In genomic region chr12:28750876-28751275, GRCm38 (mm10) we compare ENCODE assay signal across 8 mouse cellular contexts. TPM values are rescaled to one million over a fixed set of nuclear protein-coding genes. Genes with fewer than 3 reads are reported as not detected.
A peak's percentile ranks its signal among the peaks of the same experiment; 100 is the strongest.
DNase-seq lines count a peak whose midpoint lies in the region; ATAC-seq and TF ChIP-seq lines count a peak whose summit lies in the region.

No protein-coding gene starts in this region.

- H3K4me1 ChIP-seq in heart, embryonic 11.5 days (ENCODE audit: control insufficient read depth, insufficient read depth, low read length), result 0 out of 2 replicates have a peak, but pooled peaks cover 7% of the 10 kb centered on the region
- peaks cover 6% of the 10 kb centered on the region for H3K4me1 ChIP-seq in testis, adult 2 months (ENCODE audit: control insufficient read depth, insufficient read depth, low read length)
- peaks cover 17 to 28% of the 10 kb centered on the region in 2 experiments for H3K4me1 ChIP-seq in liver, embryonic 14.5 days (replicated peaks; ENCODE audit: control insufficient read depth in 2 of 2, insufficient read depth in 2 of 2, low read length in 1 of 2)

- H3K27ac ChIP-seq in heart, embryonic 11.5 days (ENCODE audit: low read depth, low read length), result no peak overlapping the region
- no peak overlapping the region; the same call in none of the 2 replicates for H3K27ac ChIP-seq in testis, adult 2 months (ENCODE audit: control insufficient read depth, insufficient read depth, low read depth, low read length)
- peak overlapping the region; percentile 72 for H3K27ac ChIP-seq in liver, embryonic 14.5 days

- no peaks in the 10 kb centered on the region for H3K9me3 ChIP-seq in heart, embryonic 11.5 days (replicated peaks; ENCODE audit: control insufficient read depth, low read length)
- H3K9me3 ChIP-seq in liver, embryonic 14.5 days (ENCODE audit: control insufficient read depth, low read length), result no peaks in the 10 kb centered on the region

- no peak for TF ChIP-seq EP300 in liver, embryonic 14.5 days (IDR thresholded peaks at IDR 0.05; ENCODE audit: low read depth)

- no peak for ATAC-seq in heart, embryonic 11.5 days (replicated peaks; ENCODE audit: insufficient number of reproducible peaks, low FRiP score, low TSS enrichment)
- ATAC-seq in liver, embryonic 14.5 days (ENCODE audit: insufficient read depth), result no peak

- no peaks in the 10 kb centered on the region for H3K27me3 ChIP-seq in heart, embryonic 11.5 days (ENCODE audit: control insufficient read depth, insufficient read depth, low read length)
- H3K27me3 ChIP-seq in testis, adult 2 months (ENCODE audit: control insufficient read depth, insufficient read depth, low read length), result no peaks in the 10 kb centered on the region
- H3K27me3 ChIP-seq in liver, embryonic 14.5 days (ENCODE audit: control insufficient read depth, insufficient read depth, low read length), result no peaks in the 10 kb centered on the region

- H3K36me3 ChIP-seq in heart, embryonic 11.5 days (ENCODE audit: control insufficient read depth, insufficient read depth, low read length), result peaks cover 5% of the 10 kb centered on the region
- H3K36me3 ChIP-seq in testis, adult 2 months (ENCODE audit: control insufficient read depth, insufficient read depth, low read length), result no peaks in the 10 kb centered on the region; the same call in 1 of the 2 replicates
- H3K36me3 ChIP-seq in liver, embryonic 14.5 days (replicated peaks; ENCODE audit: control insufficient read depth, insufficient read depth, low read depth), result peaks cover 8% of the 10 kb centered on the region; the same call in 1 of the 2 replicates

- DNase-seq in heart, adult 9 months (ENCODE audit: low spot score in 2 of 2), result no peak
- no peak for DNase-seq in testis, postnatal 14 days (ENCODE audit: low spot score)
- DNase-seq in liver, embryonic 14.5 days (ENCODE audit: low read depth in 3 of 3, low spot score in 3 of 3), result no peak
- DNase-seq in layer of hippocampus, postnatal 36 days, result no peak
- DNase-seq in left cerebral cortex, adult 9 months (ENCODE audit: low spot score in 2 of 2), result no peak
- DNase-seq in spleen, adult 18-20 months, result no peak

- TF ChIP-seq CTCF in testis, adult 2 months (IDR thresholded peaks at IDR 0.05; ENCODE audit: control insufficient read depth, insufficient read depth, insufficient replicate concordance, low read depth, low read length), result no peak
- TF ChIP-seq CTCF in liver, embryonic 14.5 days (IDR thresholded peaks at IDR 0.05; ENCODE audit: low read depth), result no peak

- WGBS in heart, embryonic 11.5 days (ENCODE audit: insufficient replicate concordance), result 91% methylated on average over 5 of the region's 5 CpGs
- 90% methylated on average over 5 of the region's 5 CpGs for WGBS in liver, embryonic 14.5 days (ENCODE audit: insufficient replicate concordance)

- no peak for TF ChIP-seq POLR2A in testis, adult 2 months (IDR thresholded peaks at IDR 0.05; ENCODE audit: control insufficient read depth, low read depth, low read length)

- H3K4me3 ChIP-seq in heart, embryonic 11.5 days (ENCODE audit: low read depth, low read length), result peak overlapping the region; percentile 63; the same call in 1 of the 2 replicates
- H3K4me3 ChIP-seq in testis, adult 2 months (ENCODE audit: control insufficient read depth, low read depth, low read length), result peak overlapping the region; percentile 81
- peak overlapping the region; percentile 96 to 98; a peak in 3 of 4 replicates for H3K4me3 ChIP-seq in liver, embryonic 14.5 days (ENCODE audit: insufficient read depth in 1 of 2, low read depth in 2 of 2, low read length in 2 of 2)

- H3K9ac ChIP-seq in heart, embryonic 11.5 days (ENCODE audit: low read depth, low read length), result no peak overlapping the region
- H3K9ac ChIP-seq in liver, embryonic 14.5 days (replicated peaks), result peak overlapping the region; percentile 51

- peak overlapping the region; percentile 82; the same call in 1 of the 2 replicates for H3K4me2 ChIP-seq in heart, embryonic 11.5 days
- H3K4me2 ChIP-seq in liver, embryonic 14.5 days (ENCODE audit: low read depth), result peak overlapping the region; percentile 95

RNA-seq across cellular contexts. Expression of gene Trappc12, which starts 0.6 kb away (rescaled TPM):
- polyA plus RNA-seq in heart, embryonic 11.5 days (2014; fragmentation: Nextera tagmentation; extraction: Ambion mirVana), result 32.9 and 33.3 TPM in 2 replicates
- polyA plus RNA-seq in testis, adult 2 months (2012; rRNA removed), result 25.3 TPM in 2 replicates
- 9.9 and 11.6 TPM in 2 replicates for polyA plus RNA-seq in liver, embryonic 14.5 days (2012; rRNA removed)
- polyA plus RNA-seq in liver, embryonic 14.5 days (2014; fragmentation: Nextera tagmentation; extraction: Ambion mirVana), result 13.1 and 15.9 TPM in 2 replicates
- total RNA-seq in layer of hippocampus, postnatal 36 days (2021), result 10 to 100 TPM; 57.2 to 57.5 TPM

RNA-seq across cellular contexts. Expression of gene Eipr1, which starts 0.7 kb away (rescaled TPM):
- 26.0 and 27.5 TPM in 2 replicates for polyA plus RNA-seq in heart, embryonic 11.5 days (2014; fragmentation: Nextera tagmentation; extraction: Ambion mirVana)
- polyA plus RNA-seq in testis, adult 2 months (2012; rRNA removed), result 25.0 and 25.7 TPM in 2 replicates
- 15.2 and 18.6 TPM in 2 replicates for polyA plus RNA-seq in liver, embryonic 14.5 days (2012; rRNA removed)
- 29.4 and 31.8 TPM in 2 replicates for polyA plus RNA-seq in liver, embryonic 14.5 days (2014; fragmentation: Nextera tagmentation; extraction: Ambion mirVana)
- total RNA-seq in layer of hippocampus, postnatal 36 days (2021), result 10 to 100 TPM; 47.5 to 54.1 TPM
